Comparison of ENCODE assay signal across 8 mouse cellular contexts in genomic region chr6:128234206-128234605, GRCm38 (mm10).
A peak's percentile ranks its signal among the peaks of the same experiment; 100 is the strongest.
DNase-seq lines count a peak whose midpoint lies in the region; ATAC-seq lines count a peak whose summit lies in the region.

No protein-coding gene starts in this region.

- DNase-seq in adrenal gland, postnatal 14 days = peak; percentile 24
- DNase-seq in adrenal gland, postnatal 25 days = no peak
- peak; percentile 66 for DNase-seq in 416B (ENCODE audit: low read depth)
- DNase-seq in cerebellum, adult 8-10 months = peak; percentile 41
- DNase-seq in frontal cortex, postnatal 36 days (ENCODE audit: low spot score in 2 of 2) = peak; percentile 33 to 63
- peak; percentile 62 for DNase-seq in kidney, postnatal 14 days
- DNase-seq in midbrain, embryonic 11.5 days (ENCODE audit: low spot score, missing footprints) = peak; percentile 83

- ATAC-seq in midbrain, embryonic 11.5 days (ENCODE audit: low FRiP score) = peak; percentile 58; the same call in 1 of the 2 replicates
- no peak for ATAC-seq in monocyte, adult 5-6 weeks (replicated peaks; ENCODE audit: insufficient number of reproducible peaks, low FRiP score, low TSS enrichment, poor library complexity, severe bottlenecking)

- no peaks in the 10 kb centered on the region for H3K36me3 ChIP-seq in midbrain, embryonic 11.5 days (ENCODE audit: control insufficient read depth, insufficient read depth, low read length)

- no peak overlapping the region for H3K4me2 ChIP-seq in midbrain, embryonic 11.5 days

- no peak overlapping the region for H3K9ac ChIP-seq in midbrain, embryonic 11.5 days (ENCODE audit: low read length)

- 32% methylated on average over 5 of the region's 5 CpGs for WGBS in midbrain, embryonic 11.5 days

- no peaks in the 10 kb centered on the region for H3K27me3 ChIP-seq in midbrain, embryonic 11.5 days (ENCODE audit: control insufficient read depth, insufficient read depth, low read length)

- no peaks in the 10 kb centered on the region for H3K4me1 ChIP-seq in midbrain, embryonic 11.5 days (ENCODE audit: control insufficient read depth, insufficient read depth, low read length)

- H3K9me3 ChIP-seq in midbrain, embryonic 11.5 days (ENCODE audit: control insufficient read depth, low read length) = no peaks in the 10 kb centered on the region

- H3K4me3 ChIP-seq in midbrain, embryonic 11.5 days (ENCODE audit: low read depth, low read length) = no peak overlapping the region

- no peak overlapping the region for H3K27ac ChIP-seq in midbrain, embryonic 11.5 days (ENCODE audit: low read depth, low read length)
